Mouse (Mus musculus): Measurements from ENCODE around the gene Efcab6.

The Efcab6 gene

GRCm38 (mm10) chr15:83877898-83878297 lies 187.3 kb downstream of the Efcab6 start:
- no peak for DNase-seq (ENCODE audit: low spot score)

GRCm38 (mm10) chr15:83877155-83877866 lies 187.9 kb downstream of the Efcab6 start:
- no peak for DNase-seq (ENCODE audit: low spot score)

GRCm38 (mm10) chr15:83870936-83871335 lies 194.2 kb downstream of the Efcab6 start:
- DNase-seq (ENCODE audit: low spot score) = no peak

GRCm38 (mm10) chr15:83865626-83866025 lies 199.6 kb downstream of the Efcab6 start:
- DNase-seq (ENCODE audit: low spot score) = no peak

GRCm38 (mm10) chr15:83857129-83857528 lies 208.1 kb downstream of the Efcab6 start:
- no peak for DNase-seq (ENCODE audit: low spot score)

- no peak for DNase-seq (ENCODE audit: low spot score)
Observed at GRCm38 (mm10) chr15:83853400-83853811, 211.8 kb downstream of the Efcab6 start.

- no peak for DNase-seq (ENCODE audit: low spot score)
Observed at GRCm38 (mm10) chr15:83848193-83848592, 217.0 kb downstream of the Efcab6 start.

GRCm38 (mm10) chr15:83847512-83847911 lies 217.7 kb downstream of the Efcab6 start:
- no peak for DNase-seq (ENCODE audit: low spot score)

- no peak for DNase-seq (ENCODE audit: low spot score)
Observed at GRCm38 (mm10) chr15:83846592-83846991, 218.6 kb downstream of the Efcab6 start.

- no peak for DNase-seq (ENCODE audit: low spot score)
Observed at GRCm38 (mm10) chr15:83845734-83846133, 219.4 kb downstream of the Efcab6 start.

- DNase-seq (ENCODE audit: low spot score) = no peak
Observed at GRCm38 (mm10) chr15:83842915-83843789, 222.0 kb downstream of the Efcab6 start.

- no peak for DNase-seq (ENCODE audit: low spot score)
Observed at GRCm38 (mm10) chr15:83842419-83842818, 222.8 kb downstream of the Efcab6 start.

- DNase-seq (ENCODE audit: low spot score) = no peak
Observed at GRCm38 (mm10) chr15:83840950-83841719, 224.0 kb downstream of the Efcab6 start.

GRCm38 (mm10) chr15:83832265-83832664 lies 232.9 kb downstream of the Efcab6 start:
- DNase-seq (ENCODE audit: low spot score) = no peak

GRCm38 (mm10) chr15:83829226-83829625 lies 236.0 kb downstream of the Efcab6 start:
- DNase-seq (ENCODE audit: low spot score) = no peak

GRCm38 (mm10) chr15:83828011-83828410 lies 237.2 kb downstream of the Efcab6 start:
- DNase-seq (ENCODE audit: low spot score) = no peak

All from spleen, adult 12 weeks (tissue).